Mouse (Mus musculus) layer of hippocampus, postnatal 14 days (tissue): ENCODE data around the gene Ankrd27. TPM values are rescaled to one million over a fixed set of nuclear protein-coding genes. Genes with fewer than 3 reads are reported as not detected.

Source experiments
- DNase-seq, 2 experiments: peaks; one replicate each; pipeline ENCODE4 v3.0.0; 2021 to 2022; ENCODE audit warnings: low spot score in 2 of 2, mixed read lengths in 1 of 2
- total RNA-seq, 2 experiments: library from RNA; stranded (reverse); gene quantifications; 2 replicates each; pipeline ENCODE4 v1.2.3; 2021

Gene Ankrd27
- total RNA-seq, 2 experiments from 2014 or later: 42.8 to 46.7 TPM

DNA sequence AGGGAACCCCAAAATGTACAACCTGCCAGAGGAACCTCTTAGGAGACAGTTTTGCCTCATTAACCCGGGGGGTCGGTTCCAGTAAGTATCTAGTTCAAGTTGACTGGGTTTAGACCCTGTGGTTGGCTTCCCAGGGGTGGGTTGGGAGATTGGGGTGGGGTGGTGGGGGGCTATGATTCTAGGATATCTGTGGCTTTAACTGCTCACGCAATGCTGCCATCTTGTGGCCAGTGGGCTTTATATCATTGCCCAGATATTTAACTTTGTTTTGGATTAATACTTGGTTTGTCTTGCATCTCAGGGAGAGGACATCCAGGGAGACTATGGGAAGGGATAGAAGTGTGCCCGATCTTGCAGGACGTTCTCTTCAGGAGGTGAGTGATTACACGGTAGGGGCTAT is 50.2 kb downstream of the Ankrd27 start:
- no peak for DNase-seq

DNA sequence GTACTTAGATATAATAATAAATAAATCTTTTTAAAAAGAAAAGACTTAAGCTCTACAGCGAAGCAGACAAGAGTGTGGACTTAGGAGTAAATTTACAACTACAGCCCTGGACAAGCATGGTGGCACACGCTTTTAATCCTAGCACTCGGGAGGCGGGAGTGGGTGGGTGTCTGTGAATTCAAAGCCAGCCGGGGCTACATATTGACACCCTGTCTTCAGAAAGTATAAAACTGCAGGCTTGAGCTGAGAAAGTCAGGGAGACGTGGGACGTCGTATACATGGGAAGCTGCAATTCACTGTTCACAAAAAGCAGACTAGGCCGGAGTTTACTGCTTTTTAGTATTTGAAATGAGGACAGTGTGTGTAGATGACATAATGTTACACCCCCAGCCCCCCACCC is 50.8 kb downstream of the Ankrd27 start:
- DNase-seq: no peak

DNA sequence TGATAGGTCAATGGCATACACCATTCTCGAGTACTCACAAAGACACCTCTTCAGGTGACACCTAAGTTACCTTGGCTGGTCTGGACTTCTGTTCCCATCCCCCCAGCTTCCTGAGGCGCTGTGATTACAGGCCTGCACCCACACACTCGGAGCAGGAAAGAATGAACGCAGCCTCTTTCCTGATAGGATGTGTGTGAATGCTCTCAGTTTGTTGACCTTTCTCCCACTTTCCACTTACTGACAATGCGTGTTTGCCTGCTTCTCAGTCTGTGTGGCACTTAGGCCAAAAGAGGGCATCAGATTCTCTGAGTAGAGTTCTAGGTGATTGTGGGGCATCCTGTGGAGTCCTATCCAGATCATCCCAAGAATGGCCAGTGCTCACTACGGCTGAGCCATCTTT is 54.0 kb downstream of the Ankrd27 start:
- no peak for DNase-seq

DNA sequence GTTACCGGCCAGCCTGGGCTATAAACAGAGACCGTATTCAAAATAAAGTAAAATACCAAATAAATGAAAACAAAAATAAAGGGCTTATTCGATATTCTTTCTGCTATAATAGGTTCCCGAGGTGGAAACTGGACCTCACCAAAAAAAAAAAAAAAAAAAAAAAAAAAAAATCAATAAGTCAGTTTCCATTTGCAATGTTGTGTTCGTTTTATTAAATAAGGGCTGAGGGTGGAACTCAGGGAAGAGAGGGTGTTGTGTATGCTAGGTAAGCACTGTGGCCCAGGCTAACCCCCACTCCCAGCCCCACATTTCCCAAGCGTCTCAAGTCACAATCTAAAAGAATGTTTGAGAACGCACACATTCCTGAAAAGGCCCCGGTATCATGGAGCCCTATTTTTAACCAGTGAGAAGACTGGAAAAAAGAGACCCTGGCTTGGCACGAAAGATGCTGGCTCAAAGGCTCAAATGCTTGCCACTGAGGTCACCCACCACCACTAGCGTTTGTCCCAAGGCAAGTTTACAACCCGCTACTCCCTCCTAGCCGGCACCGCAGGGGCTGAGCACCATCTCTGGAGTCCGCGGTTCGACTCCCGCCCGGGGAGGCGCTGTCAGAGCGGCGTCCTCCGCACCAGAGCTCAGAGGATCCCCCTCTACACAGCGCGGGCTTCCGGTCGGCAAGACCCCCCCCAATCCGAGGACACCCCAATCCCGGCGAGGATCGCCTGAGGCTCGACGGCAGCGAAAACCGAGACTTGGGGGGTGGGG is 60.5 kb downstream of the Ankrd27 start:
- peak in 1 of 2 experiments; percentile 22 for DNase-seq

DNA sequence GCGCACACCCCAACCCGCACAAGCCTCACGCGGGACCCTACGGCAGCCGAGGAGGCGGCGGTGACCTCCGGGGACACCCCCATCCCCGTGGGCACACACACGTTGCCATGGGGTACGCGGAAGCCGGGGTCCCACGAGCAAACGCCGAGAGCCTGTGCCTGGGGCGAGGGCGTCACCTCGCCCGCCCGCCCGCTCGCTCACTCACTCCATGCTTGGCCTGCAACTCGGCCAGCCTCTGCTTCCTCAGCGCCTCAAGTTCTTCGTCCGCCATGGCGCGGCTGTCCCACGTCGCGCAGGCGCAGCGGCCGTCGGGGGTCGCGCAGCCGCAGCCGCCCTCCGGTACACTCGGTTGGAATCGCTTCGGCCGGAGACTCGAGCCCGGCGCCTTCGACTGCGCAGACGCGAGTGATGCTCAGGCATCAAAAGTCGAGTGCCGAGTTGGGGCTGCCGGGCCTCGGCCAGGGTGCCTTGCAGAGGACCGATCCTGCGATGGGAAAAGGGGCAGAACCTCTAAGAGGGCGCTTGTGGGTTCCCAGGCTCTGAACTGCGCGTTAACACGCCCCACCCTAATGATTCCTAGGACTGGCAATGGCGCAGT is 61.2 kb downstream of the Ankrd27 start, which contains the start of gene Pdcd5:
Gene Pdcd5 (minus strand): TSS at position 421 of the 598 bp plus-strand sequence.
- peak; percentile 98 to 99 for DNase-seq

DNA sequence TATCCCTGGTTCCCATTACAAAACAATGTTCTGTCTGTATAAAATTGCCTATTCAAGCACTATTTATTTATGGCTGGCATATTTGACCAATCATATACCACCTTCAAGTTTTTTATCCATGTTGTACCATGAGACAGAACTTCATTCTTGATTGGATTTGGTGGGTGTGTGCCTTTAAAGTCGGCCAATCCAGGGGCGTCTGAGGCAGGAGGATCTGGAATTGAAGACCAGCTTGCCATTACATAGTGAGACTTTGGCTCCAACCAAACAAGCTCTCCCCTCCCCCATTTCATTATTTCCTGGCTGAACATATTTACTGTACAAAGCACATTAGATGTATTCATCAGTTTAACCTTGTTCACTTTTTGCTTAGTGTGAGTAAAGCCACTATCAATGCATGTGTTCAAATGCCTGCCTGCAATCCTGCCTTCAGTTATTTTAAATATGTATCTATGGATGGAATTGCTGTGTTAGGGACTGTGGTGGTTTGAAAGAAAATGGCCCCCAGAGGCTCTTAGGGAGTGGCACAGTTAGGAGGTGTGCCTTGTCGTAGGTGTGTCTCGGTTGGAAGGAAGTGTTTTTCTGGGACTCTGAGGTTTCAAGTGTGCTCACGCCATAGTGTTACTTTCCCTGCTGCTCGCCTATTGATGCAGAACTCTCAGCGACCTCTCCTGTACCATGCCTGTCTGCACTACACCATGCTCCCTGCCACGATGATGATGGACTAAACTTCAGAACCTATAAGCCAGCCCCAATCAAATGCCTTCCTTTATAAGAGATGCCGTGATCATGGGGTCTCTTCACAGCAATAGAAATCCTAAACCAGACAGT is 62.4 kb downstream of the Ankrd27 start:
- DNase-seq: no peak

DNA sequence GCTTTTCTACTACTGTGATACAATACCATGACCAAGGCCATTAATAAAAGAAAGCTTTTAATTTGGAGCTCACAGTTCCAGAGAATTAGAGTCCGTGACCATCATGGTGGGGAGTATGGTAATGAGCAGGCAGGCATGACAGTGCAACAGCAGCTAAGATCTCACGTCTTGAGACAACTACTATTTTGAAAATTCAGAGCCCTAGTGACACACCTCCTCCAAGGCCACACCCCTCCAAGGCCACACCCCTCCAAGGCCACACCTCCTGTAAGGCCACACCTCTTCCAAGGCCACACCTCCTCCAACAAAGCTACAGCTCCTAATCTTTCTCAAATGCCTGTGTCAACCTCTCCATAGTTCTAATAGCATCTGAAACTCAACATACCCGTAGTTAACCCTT is 63.0 kb downstream of the Ankrd27 start:
- DNase-seq: no peak

DNA sequence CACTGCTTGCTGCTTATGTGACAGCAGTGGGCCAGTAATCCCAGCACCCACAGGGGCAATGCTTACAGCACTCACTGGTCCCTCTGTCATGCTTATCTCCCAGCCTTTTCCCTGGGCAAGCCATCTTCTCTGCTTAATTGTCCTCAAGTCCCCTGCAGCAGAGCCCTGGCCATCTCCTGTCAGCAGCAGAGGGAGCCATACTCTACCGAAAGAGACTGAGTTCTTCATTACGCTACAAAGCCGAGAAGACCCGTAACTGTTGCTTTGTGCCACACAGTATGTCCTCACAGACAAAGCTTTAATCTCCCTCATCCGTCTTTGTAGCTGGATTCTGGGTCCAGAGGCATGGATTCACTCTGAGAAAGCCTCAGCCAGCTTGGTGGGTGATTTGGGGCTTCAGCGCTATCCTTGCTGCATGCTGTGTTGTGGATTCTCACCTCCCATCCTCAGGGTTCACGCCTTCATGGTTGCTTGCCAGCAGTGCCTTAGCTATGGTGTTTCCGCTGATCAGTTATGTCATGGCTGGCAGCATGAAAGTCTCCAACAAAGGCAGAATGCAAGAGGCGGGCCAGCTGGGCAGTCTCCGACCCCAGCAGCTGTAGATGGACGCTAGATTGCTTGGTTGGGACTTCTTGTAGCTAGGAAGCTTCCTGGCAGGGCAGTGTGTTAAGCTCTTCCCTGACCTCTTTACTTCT is 64.8 kb downstream of the Ankrd27 start:
- DNase-seq: peak; percentile 56 to 71

DNA sequence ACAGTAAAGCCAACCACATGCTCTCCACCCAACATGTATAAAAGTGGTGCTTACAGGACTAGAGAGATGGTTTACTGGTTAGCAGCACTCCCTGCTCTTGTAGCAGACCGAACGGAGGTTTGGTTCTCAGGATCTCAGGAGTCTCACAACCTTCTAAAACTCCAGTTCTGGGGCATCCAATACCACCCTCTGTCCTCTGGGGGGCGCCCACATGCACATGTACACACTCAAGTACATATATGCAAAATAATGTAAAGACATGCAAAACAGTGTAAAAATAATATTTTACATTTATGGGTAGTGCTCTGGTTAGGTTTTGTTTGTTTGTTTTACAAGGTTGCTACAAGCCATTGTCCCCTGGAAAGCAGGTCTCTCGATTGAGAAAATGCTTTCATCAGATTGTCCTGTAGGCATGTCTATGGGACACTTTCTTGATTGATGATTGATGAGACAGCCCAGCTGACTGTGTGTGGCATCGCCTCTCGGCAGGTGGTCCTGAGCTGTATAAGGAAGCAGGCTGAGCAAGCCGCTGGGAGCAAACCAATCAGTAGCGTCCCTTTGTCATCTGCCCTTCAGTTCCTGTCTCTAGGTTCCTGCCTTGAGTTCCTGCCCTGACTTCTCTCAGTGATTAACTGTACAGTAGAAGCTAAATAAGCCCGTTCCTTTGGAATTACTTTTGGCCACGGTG is 65.7 kb downstream of the Ankrd27 start:
- DNase-seq: no peak

DNA sequence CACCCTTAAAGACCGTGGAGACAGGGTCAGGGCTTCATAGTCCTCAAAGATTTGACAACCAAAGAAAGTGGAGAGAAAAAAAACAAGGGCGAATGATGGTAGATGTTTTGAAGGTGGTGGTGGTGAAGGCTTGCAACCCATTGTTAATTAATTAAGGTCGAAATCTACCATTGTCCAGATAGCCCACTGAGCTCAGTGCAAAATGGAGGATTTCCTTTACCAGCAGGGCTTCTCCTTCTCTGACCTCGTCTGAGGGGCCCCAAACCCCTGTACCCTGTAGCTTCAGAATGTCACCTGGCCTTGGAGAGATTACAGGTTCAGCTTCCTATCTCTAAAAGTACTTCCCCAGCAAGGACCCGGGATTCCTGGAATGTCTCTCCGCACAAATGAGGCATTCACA is 71.8 kb downstream of the Ankrd27 start:
- DNase-seq: no peak

DNA sequence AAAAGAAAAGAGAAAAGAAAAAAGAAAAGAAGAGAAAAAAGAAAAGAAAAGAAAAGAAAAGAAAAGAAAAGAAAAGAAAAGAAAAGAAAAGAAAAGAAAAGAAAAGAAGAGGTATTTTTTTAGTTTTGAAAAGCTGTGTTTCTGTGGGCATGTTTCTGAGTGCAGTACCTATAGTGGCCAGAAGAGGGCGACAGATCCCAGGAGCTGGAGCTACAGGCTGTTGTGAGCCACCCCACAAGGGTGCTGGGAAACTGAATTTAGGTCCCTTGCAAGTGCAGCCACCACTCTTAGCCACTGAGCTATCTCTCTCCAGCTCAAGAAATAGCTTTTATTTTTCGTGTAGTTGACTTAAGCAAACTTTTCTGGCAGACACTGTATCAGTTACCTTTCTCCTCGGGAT is 73.1 kb downstream of the Ankrd27 start:
- DNase-seq: no peak

DNA sequence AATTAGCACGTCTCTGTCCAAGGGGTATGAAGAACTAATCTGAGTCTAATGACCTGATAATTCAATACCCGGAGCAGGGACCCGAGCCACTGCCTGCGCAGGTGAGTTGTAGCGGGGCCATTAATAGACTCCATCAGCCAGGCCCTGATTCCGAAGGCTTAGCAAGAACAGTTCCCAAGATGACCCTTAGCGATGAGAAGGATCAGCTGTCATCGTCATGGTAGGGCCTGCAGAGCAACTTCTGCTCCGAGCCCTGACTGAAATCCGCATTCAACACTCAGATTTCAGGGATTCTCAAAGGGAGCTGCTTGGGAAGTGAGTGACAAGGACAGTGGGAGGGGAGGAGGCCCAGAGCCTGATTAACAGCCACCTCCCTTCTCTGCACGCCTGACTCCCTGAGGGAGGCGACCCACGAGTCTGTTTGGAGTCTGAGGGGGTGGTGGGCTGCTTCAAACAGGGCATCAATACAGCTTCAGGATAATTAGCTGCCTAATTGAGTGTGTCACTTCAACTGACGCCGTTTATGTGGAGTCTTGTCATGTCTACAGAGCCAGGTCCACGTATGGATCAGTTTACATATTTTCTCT is 77.8 kb downstream of the Ankrd27 start:
- no peak for DNase-seq

DNA sequence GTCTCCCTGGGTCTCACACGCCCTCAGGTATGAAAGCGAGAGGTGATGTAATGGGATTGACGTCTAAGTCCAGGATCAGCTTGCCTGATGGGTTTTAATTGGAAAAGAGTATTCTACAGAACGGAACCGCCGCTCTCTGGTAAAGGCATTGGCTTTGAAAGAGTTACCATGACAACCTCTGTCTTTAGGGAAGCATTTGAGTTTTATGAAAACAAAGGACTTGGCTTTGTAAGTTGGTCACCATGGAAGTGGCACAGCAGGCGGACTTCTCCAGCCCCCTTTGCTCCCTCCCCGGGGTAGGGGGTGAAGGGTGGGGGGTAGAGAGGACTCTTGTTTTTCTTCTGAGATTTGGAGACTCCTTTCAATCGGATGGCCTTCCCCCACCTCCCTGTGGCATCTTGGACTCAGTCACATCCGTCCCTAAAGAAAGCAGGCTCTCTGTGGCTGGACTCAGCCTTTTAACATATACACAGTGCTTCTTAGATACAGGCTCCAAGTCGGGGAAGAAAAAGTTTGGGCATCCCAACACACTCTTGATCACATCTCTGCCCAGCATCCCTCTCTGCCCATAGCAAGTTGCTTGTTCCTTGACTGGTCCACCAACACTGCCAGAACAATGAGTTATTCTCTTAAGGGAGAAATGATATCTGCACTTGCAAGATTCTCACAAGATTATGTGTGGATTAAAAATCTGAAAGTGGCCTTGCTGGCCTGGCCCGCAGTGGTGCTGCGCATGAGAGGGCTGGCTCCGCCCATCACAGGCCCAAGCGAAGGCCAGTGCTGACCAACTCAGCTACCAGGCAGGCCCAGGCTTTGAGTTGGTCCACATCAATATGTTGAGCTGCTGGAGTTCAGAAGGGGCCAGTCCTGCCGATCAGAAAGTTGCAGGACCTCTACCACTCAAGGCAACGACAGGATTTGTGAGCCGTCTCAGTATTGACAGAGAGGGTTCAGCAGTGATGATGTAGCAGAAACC is 82.3 kb downstream of the Ankrd27 start:
- DNase-seq: peak in 1 of 2 experiments; percentile 58

DNA sequence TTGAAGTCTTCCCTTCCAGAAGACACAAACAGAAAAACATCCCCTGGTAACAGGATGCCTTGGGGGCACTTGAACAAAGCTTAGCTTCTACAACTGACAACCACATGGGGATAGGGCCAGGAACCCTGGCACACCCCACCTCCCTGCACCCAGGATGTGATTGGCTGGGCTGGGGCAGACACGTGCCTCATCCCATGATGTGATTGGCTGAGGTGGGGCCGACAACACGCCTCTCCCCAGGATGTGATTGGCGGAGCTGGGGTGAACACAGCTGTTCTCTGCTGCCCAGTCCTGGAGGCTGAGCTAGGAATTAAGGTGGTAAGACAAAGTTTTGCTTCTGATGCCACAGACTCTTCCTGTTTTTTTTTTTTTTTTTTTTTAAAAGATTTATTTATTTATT is 92.9 kb downstream of the Ankrd27 start:
- no peak for DNase-seq

DNA sequence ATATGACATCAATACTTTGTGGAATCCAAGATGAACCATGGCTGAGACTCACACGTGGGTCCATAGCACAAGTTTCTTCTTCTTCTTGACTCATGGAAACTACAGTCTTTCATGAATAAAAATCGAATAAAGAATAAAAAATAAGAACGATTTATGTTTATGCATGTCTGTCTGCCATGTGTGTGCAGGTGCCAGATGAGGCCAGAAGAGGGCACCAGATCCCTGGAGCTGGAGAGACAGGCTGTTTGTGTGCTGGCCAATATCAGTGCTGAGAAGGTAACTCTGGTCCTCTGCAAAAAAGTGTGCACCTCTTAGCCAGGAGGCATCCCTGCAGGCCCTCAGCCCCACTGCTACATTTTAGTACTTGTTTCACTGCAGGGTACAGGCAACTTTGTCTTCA is 95.5 kb downstream of the Ankrd27 start:
- DNase-seq: no peak

DNA sequence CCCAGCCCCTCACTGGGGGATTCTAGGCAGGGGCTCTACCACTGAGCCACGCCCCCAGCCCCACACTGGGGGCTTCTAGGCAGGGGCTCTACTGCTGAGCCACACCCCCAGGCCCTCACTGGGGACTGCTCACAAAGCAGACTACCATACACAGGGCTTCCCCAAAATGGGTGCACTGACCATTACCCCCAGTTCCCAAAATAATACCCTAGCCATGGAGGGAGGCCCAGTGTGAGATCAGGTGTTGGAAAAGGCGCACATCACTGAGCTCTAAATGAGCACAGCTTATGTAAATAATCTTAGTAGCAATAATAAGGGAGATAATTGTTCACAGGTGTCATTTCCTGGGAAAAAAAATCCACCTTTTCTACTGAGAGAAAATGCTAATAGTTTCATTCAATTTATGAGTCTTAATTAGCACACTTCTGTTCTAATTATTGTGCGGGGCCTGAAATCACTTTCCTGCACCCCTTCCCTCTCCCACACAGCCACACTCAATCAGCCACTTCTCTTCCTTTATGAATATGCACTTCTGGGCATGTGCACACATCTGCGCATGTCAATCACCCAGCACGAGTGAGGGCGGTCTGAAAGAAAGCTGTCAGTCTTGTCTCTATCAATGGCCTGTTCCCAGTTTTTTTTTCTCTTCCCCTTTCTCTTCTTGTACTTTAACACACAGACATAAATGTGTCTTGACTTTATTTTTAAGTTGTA is 97.5 kb downstream of the Ankrd27 start:
- no peak for DNase-seq

DNA sequence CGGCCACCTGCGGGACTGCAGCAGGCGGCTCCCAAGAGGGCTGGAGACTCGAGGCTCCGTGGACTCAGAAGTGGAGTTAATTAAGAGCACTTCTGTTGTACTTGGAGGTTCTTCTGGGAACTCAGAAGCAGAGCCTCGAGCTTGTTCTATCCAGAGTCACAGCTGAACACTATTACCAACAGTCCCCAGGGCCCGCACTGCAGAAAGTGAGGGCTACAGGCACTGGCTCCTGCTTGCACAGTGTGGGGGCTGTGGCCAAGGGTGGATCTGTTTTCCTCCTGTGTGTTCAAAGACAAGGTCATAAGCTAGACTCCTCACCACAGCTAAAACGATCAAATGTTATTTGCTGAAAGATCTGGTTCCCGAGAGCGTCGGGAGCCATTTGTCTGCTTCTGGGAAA is 100.2 kb downstream of the Ankrd27 start:
- no peak for DNase-seq

DNA sequence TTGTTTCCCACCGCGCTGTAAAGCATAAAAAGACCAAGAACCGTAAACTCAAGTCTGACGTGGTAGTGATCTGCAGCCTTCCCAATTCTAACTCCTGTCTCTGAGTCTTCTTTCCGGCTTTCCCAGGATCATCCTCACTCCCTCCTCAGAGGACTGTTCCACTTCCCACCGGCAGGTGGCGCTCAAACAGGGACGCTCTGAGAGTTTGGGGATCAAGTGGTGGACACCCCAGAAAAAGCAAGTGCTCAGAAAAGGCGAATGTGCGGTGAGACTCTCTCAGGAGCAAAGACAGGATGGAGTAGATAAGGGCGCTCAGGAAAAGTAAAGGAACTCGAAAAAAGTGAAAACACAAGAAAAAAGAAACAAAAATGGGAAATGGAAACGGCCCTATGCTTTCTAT is 100.7 kb downstream of the Ankrd27 start:
- peak; percentile 47 to 49 for DNase-seq

DNA sequence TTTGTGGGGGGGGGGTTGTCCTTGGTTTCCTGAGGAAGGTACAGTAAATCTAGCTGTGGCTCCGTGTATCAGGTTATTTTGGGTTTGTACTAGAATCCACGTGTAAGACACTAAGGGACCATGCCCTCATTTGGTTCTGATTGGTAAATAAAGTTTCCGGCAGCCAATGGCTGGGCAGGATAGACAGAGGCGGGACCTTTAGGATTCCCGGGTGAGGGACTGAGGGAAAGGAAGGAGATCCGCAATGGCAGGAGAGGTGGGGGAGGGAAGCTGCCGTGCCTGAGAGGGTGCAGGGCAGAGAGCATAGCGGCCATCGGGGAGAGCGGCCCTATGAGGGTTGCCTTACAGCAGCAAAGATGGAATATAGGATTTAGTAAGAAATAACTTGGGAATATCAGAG is 101.2 kb downstream of the Ankrd27 start:
- no peak for DNase-seq
